Mouse (Mus musculus) limb, embryonic 14.5 days (tissue): ENCODE data around the gene Hsdl1. TPM values are rescaled to one million over a fixed set of nuclear protein-coding genes. Genes with fewer than 3 reads are reported as not detected.

Source experiments
- ATAC-seq: fragments of 200-750 bp; cut with Nextera tagmentation; 2 replicates; pipeline ENCODE4 v1.8.0; 2017; ENCODE audit warnings: low read depth, moderate number of reproducible peaks, moderate TSS enrichment; ENCODE audit not compliant: low FRiP score
- DNase-seq: peaks from one replicate; pipeline ENCODE4 v3.0.0-alpha.2; 2015; ENCODE audit warnings: low spot score
- H3K27ac ChIP-seq: fragments of 300-500 bp; sonication (generic); replicated peaks from 2 replicates; pipeline ENCODE4 v1.5.1; 2014; ENCODE audit warnings: low read depth, mild to moderate bottlenecking, low read length, moderate library complexity, mixed read lengths
- H3K27me3 ChIP-seq: fragments of 300-500 bp; sonication (generic); 2 replicates; pipeline ENCODE4 v1.6.1; 2014; ENCODE audit warnings: low read length, mixed read lengths; ENCODE audit not compliant: control insufficient read depth, insufficient read depth
- H3K36me3 ChIP-seq: fragments of 300-500 bp; sonication (generic); 2 replicates; pipeline ENCODE4 v1.6.1; 2014; ENCODE audit warnings: mild to moderate bottlenecking, low read length, moderate library complexity, mixed read lengths; ENCODE audit not compliant: control insufficient read depth, insufficient read depth
- H3K4me1 ChIP-seq: fragments of 300-500 bp; sonication (generic); 2 replicates; pipeline ENCODE4 v1.6.1; 2014; ENCODE audit warnings: antibody characterized with exemption, low read length, mixed read lengths; ENCODE audit not compliant: control insufficient read depth, insufficient read depth
- H3K4me2 ChIP-seq: fragments of 300-500 bp; sonication (generic); replicated peaks from 2 replicates; pipeline ENCODE4 v1.6.1; 2014; ENCODE audit warnings: low read depth, mild to moderate bottlenecking, low read length, moderate library complexity; ENCODE audit not compliant: severe bottlenecking
- H3K4me3 ChIP-seq: fragments of 300-500 bp; sonication (generic); replicated peaks from 2 replicates; pipeline ENCODE4 v1.5.1; 2014; ENCODE audit warnings: low read length
- H3K9ac ChIP-seq: fragments of 300-500 bp; sonication (generic); 2 replicates; pipeline ENCODE4 v1.6.1; 2014; ENCODE audit warnings: mild to moderate bottlenecking, low read depth, low read length, moderate library complexity; ENCODE audit not compliant: severe bottlenecking
- H3K9me3 ChIP-seq: fragments of 300-500 bp; sonication (generic); 2 replicates; pipeline ENCODE4 v1.6.1; 2016; ENCODE audit warnings: low read length; ENCODE audit not compliant: control insufficient read depth
- POLR2A ChIP-seq: fragments of 200-500 bp; IDR thresholded peaks from 2 replicates; pipeline ENCODE4 v1.8.0; 2012; ENCODE audit warnings: inconsistent platforms, mild to moderate bottlenecking, moderate library complexity, borderline replicate concordance; ENCODE audit not compliant: insufficient read depth, insufficient read length; ENCODE audit errors: extremely low read depth
- WGBS: fragments of 180-500 bp; shearing (Covaris S2); extraction: QIAGEN DNeasy Blood & Tissue Kit; methylation state at CpG from one replicate; pipeline ENCODE4 v1.1.7; 2014; 5-methylcytosine and 5-hydroxymethylcytosine counted together
- polyA plus RNA-seq, 2 experiments: library from polyadenylated mRNA; depleted of rRNA in 1 of 2; stranded (reverse) in 1 of 2; unstranded in 1 of 2; fragments of >200 nt; fragmentation: Nextera tagmentation in 1 of 2; extraction: Ambion mirVana in 1 of 2; gene quantifications; 2 replicates each; pipeline versions ENCODE4 v1.2.1 to v1.2.3; 2012 to 2014

The Hsdl1 gene
- polyA plus RNA-seq, 2 experiments, result 15.5 to 34.2 TPM

DNA sequence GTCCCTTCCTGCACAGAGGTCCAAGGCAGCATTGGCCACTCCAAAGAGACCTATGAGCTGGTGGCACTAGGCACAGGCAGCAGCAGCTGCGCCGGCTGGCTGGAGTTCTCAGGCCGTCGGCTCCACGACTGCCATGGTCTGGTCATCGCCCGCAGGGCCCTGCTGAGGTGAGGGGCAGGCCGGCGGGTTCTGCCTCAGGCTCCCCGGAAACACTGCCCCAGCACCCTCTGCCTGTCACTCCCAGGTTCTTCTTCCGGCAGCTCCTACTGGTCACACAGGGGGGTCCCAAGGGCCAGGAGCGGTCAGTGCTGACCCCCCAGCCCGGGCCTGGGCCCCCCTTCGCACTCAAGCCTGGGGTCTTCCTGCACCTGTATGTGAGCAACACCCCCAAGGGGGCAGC lies 40.1 kb upstream of the Hsdl1 start:
- ATAC-seq, result no peak
- H3K36me3 ChIP-seq, result no peaks in the 10 kb centered on the region
- 77% methylated on average over 9 of the region's 14 CpGs for WGBS

DNA sequence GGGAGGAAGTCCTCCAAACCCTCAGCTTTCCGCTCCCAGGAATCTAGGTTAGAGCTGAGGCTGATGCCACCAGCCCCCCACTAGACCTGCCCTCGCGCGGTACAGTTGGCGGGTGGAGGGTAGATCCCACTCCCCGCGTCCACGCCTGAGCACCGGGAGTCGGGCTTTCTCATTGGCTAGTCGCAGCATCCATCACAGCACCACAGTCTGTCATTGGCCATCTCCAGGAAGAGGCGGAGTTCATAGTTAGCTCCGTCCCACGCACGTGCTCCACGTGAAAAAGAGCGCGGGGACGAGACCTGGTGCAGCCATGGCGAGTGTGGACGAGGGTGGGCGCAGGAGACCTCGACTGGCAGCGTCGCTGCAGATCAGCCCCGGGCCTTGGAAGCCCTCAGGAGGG lies 37.5 kb upstream of the Hsdl1 start, which contains the start of gene Adad2:
Gene Adad2, plus strand, starts transcription at position 277 of the 400 bp plus-strand sequence.
- WGBS, result 80% methylated on average over 26 of the region's 26 CpGs
- Histone ChIP-seq H3K4me1 (no peaks in the 10 kb centered on the region), H3K9ac (no peak within 1 kb of the TSS), H3K4me2 (no peak within 1 kb of the TSS), H3K36me3 (no peaks in the 10 kb centered on the region), H3K4me3 (no peak within 1 kb of the TSS), H3K27ac (no peak within 1 kb of the TSS), H3K9me3 (no peaks in the 10 kb centered on the region), H3K27me3 (no peaks in the 10 kb centered on the region)
- DNase-seq (no peak), ATAC-seq (no peak)
- TF ChIP-seq POLR2A, result no peak

More for the DNA sequence above, 40.1 kb upstream of the Hsdl1 start:
- no peaks in the 10 kb centered on the region for H3K4me1 ChIP-seq
- H3K27ac ChIP-seq, result no peak overlapping the region
- H3K9ac ChIP-seq, result no peak overlapping the region
- no peaks in the 10 kb centered on the region for H3K27me3 ChIP-seq
- no peak overlapping the region for H3K4me2 ChIP-seq
- TF ChIP-seq POLR2A, result no peak
- H3K9me3 ChIP-seq, result no peaks in the 10 kb centered on the region
- no peak for DNase-seq
- no peak overlapping the region for H3K4me3 ChIP-seq

DNA sequence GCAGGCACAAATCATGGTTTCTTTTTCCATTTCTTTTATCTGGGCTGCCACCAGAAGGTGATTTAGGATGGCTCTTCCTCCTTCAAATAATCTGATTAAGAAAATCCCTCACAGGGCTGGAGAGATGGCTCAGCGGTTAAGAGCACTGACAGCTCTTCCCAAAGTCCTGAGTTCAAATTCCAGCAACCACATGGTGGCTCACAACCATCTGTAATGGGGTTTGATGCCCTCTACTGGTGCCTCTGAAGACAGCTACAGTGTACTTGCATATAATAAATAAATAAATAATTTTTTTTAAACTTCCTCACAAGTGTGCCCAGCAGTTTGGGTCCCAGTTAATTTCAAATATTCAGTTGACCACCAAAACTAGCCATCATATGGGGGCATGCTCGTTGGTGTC lies 31.2 kb upstream of the Hsdl1 start:
- TF ChIP-seq POLR2A, result no peak
- H3K36me3 ChIP-seq, result peaks cover 13% of the 10 kb centered on the region
- H3K27me3 ChIP-seq, result no peaks in the 10 kb centered on the region
- ATAC-seq (no peak), DNase-seq (no peak)
- H3K9ac ChIP-seq, result no peak overlapping the region
- 82% methylated on average over 2 of the region's 2 CpGs for WGBS
- no peak overlapping the region for H3K27ac ChIP-seq
- H3K9me3 ChIP-seq, result no peaks in the 10 kb centered on the region
- H3K4me3 ChIP-seq, result no peak overlapping the region
- peaks cover 8% of the 10 kb centered on the region for H3K4me1 ChIP-seq
- H3K4me2 ChIP-seq, result no peak overlapping the region

DNA sequence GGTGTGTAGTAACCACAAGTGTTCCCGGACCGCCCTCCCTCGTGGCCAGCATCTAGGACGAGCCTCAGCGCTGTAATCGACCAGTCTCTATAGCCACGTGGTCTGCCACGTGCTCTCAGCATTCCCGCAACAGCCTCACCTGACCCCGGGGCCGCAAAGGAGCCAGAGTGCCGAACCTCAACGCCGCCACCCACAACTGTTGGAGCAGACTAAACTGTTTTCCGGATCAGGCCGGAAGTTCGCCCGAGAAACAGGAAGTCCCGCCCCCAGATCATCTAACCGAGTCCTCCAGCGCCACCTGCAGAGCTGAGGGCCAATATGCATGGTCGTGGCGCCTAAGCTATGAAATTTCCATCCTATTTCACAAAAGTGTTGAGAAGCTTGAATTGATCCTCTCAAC lies 30.0 kb upstream of the Hsdl1 start, which contains the start of gene Taf1c:
Gene Taf1c, minus strand, starts transcription at position 227 of the 400 bp plus-strand sequence.
- H3K27me3 ChIP-seq, result no peaks in the 10 kb centered on the region
- ATAC-seq (peak; percentile 87), DNase-seq (peak; percentile 96)
- H3K4me2 ChIP-seq, result peak within 1 kb of the TSS; percentile 79
- peaks cover 25% of the 10 kb centered on the region for H3K36me3 ChIP-seq
- H3K4me3 ChIP-seq, result peak within 1 kb of the TSS; percentile 80
- H3K4me1 ChIP-seq, result peaks cover 8% of the 10 kb centered on the region
- peak within 1 kb of the TSS; percentile 81 for H3K9ac ChIP-seq
- no peaks in the 10 kb centered on the region for H3K9me3 ChIP-seq
- 0% methylated on average over 23 of the region's 23 CpGs for WGBS
- no peak for TF ChIP-seq POLR2A
- H3K27ac ChIP-seq, result peak within 1 kb of the TSS; percentile 43; the same call in 1 of the 2 replicates

DNA sequence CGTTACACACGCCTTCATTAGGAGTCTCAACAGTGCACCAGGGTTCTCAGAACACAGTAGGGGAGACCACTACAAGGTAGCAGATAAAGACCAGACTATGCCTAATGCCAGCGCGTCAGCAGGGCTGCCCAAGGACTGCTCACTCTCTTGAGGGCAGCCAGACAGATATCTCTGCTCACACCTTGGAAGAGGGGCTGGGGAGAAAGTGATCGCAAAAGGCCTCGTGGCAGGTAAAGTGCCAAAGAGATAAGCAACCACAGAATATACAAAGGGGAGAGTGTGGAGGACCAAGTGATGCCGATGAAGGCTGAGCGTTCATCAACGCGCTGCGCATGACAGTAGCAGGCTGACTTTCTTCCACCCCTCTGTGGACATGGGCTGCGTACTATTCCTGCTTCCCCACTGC lies 29.4 kb upstream of the Hsdl1 start:
- 0 out of 2 replicates have a peak overlapping the region, but pooled peaks have one; percentile 43 for H3K27ac ChIP-seq
- 43% methylated on average over 12 of the region's 12 CpGs for WGBS
- ATAC-seq, result no peak

More for the DNA sequence above, 29.4 kb upstream of the Hsdl1 start:
- H3K9me3 ChIP-seq, result no peaks in the 10 kb centered on the region
- no peak for DNase-seq
- H3K9ac ChIP-seq, result peak overlapping the region; percentile 81
- peak overlapping the region; percentile 80 for H3K4me3 ChIP-seq
- peaks cover 8% of the 10 kb centered on the region for H3K4me1 ChIP-seq
- peak overlapping the region; percentile 79 for H3K4me2 ChIP-seq
- H3K36me3 ChIP-seq, result peaks cover 30% of the 10 kb centered on the region
- H3K27me3 ChIP-seq, result no peaks in the 10 kb centered on the region
- no peak for TF ChIP-seq POLR2A
